10 mouse cellular contexts compared by ENCODE assay signal in genomic region chr4:135868996-135869395, GRCm38 (mm10). TPM values are rescaled to one million over a fixed set of nuclear protein-coding genes. Genes with fewer than 3 reads are reported as not detected.
DNase-seq lines count a peak whose midpoint lies in the region; ATAC-seq lines count a peak whose summit lies in the region.
"Had no signal": no experiment of that assay in that cellular context is flagged by ENCODE, and none has a peak within 500 bp of the region (broad histone marks: within the 10 kb centered on the region; RNA-seq: fewer than 3 reads in every experiment).

No protein-coding gene starts in this region.

- 68% methylated on average over 2 of the region's 2 CpGs for WGBS in hindbrain, embryonic 12.5 days
- 76% methylated on average over 2 of the region's 2 CpGs for WGBS in hindbrain, embryonic 13.5 days
- WGBS in midbrain, embryonic 11.5 days: 72% methylated on average over 2 of the region's 2 CpGs
- 68% methylated on average over 2 of the region's 2 CpGs for WGBS in midbrain, embryonic 15.5 days
- 35% methylated on average over 2 of the region's 2 CpGs for WGBS in embryonic facial prominence, embryonic 14.5 days
- WGBS in stomach, embryonic 15.5 days: 44% methylated on average over 2 of the region's 2 CpGs

- 0 out of 2 replicates have a peak overlapping the region, but pooled peaks have one; percentile 35 for H3K27ac ChIP-seq in hindbrain, embryonic 12.5 days
- H3K27ac ChIP-seq in hindbrain, embryonic 13.5 days: no peak overlapping the region
- no peak overlapping the region for H3K27ac ChIP-seq in midbrain, embryonic 11.5 days (ENCODE audit: low read depth, low read length)
- H3K27ac ChIP-seq in midbrain, embryonic 15.5 days: no peak overlapping the region
- peak overlapping the region; percentile 59 for H3K27ac ChIP-seq in embryonic facial prominence, embryonic 14.5 days (replicated peaks; ENCODE audit: low read depth, low read length)
- peak overlapping the region; percentile 58; the same call in 1 of the 2 replicates for H3K27ac ChIP-seq in stomach, embryonic 15.5 days
- H3K27ac ChIP-seq: left cerebral cortex, adult 2 months had no signal

- H3K4me3 ChIP-seq in hindbrain, embryonic 12.5 days: no peak overlapping the region
- no peak overlapping the region for H3K4me3 ChIP-seq in hindbrain, embryonic 13.5 days
- no peak overlapping the region for H3K4me3 ChIP-seq in midbrain, embryonic 11.5 days (ENCODE audit: low read depth, low read length)
- no peak overlapping the region for H3K4me3 ChIP-seq in midbrain, embryonic 15.5 days
- H3K4me3 ChIP-seq in embryonic facial prominence, embryonic 14.5 days (ENCODE audit: low read depth, low read length): no peak overlapping the region
- no peak overlapping the region for H3K4me3 ChIP-seq in stomach, embryonic 15.5 days (replicated peaks)
- H3K4me3 ChIP-seq: left cerebral cortex, adult 2 months had no signal

- peaks cover 25% of the 10 kb centered on the region for H3K4me1 ChIP-seq in hindbrain, embryonic 12.5 days
- peaks cover 25% of the 10 kb centered on the region for H3K4me1 ChIP-seq in hindbrain, embryonic 13.5 days (replicated peaks)
- H3K4me1 ChIP-seq in midbrain, embryonic 11.5 days (ENCODE audit: control insufficient read depth, insufficient read depth, low read length): peaks cover 15% of the 10 kb centered on the region
- peaks cover 24% of the 10 kb centered on the region for H3K4me1 ChIP-seq in midbrain, embryonic 15.5 days
- peaks cover 15% of the 10 kb centered on the region for H3K4me1 ChIP-seq in embryonic facial prominence, embryonic 14.5 days (ENCODE audit: control insufficient read depth, insufficient read depth, low read length)
- H3K4me1 ChIP-seq in stomach, embryonic 15.5 days: peaks cover 9% of the 10 kb centered on the region; the same call in 1 of the 2 replicates

- no peak overlapping the region for H3K4me2 ChIP-seq in hindbrain, embryonic 12.5 days (replicated peaks)
- no peak overlapping the region for H3K4me2 ChIP-seq in hindbrain, embryonic 13.5 days
- no peak overlapping the region for H3K4me2 ChIP-seq in midbrain, embryonic 11.5 days
- no peak overlapping the region for H3K4me2 ChIP-seq in midbrain, embryonic 15.5 days
- no peak overlapping the region for H3K4me2 ChIP-seq in embryonic facial prominence, embryonic 14.5 days (ENCODE audit: low read depth, low read length)
- H3K4me2 ChIP-seq in stomach, embryonic 15.5 days: no peak overlapping the region

- no peak for ATAC-seq in hindbrain, embryonic 12.5 days (ENCODE audit: low FRiP score)
- no peak for ATAC-seq in hindbrain, embryonic 13.5 days (ENCODE audit: low FRiP score)
- no peak for ATAC-seq in midbrain, embryonic 11.5 days (ENCODE audit: low FRiP score)
- ATAC-seq in midbrain, embryonic 15.5 days (replicated peaks): no peak
- ATAC-seq in embryonic facial prominence, embryonic 14.5 days (ENCODE audit: low read depth): no peak
- no peak for ATAC-seq in stomach, embryonic 15.5 days (ENCODE audit: insufficient read depth, low FRiP score, low read depth)
- ATAC-seq: inflammation-experienced regulatory T-cells, adult 6 months had no signal

- peak; percentile 90 for DNase-seq in midbrain, embryonic 11.5 days (ENCODE audit: low spot score, missing footprints)
- no peak for DNase-seq in embryonic facial prominence, embryonic 14.5 days (ENCODE audit: low spot score)
- DNase-seq in cerebellum, postnatal 25 days: no peak
- DNase-seq in layer of hippocampus, adult 9-10 months (ENCODE audit: low spot score): no peak

- no peaks in the 10 kb centered on the region for H3K9me3 ChIP-seq in hindbrain, embryonic 12.5 days (replicated peaks)
- H3K9me3 ChIP-seq in hindbrain, embryonic 13.5 days: no peaks in the 10 kb centered on the region
- no peaks in the 10 kb centered on the region for H3K9me3 ChIP-seq in midbrain, embryonic 11.5 days (ENCODE audit: control insufficient read depth, low read length)
- no peaks in the 10 kb centered on the region for H3K9me3 ChIP-seq in midbrain, embryonic 15.5 days
- H3K9me3 ChIP-seq in embryonic facial prominence, embryonic 14.5 days (ENCODE audit: control insufficient read depth, low read length): no peaks in the 10 kb centered on the region
- no peaks in the 10 kb centered on the region for H3K9me3 ChIP-seq in stomach, embryonic 15.5 days

- H3K36me3 ChIP-seq in hindbrain, embryonic 12.5 days: peaks cover 18% of the 10 kb centered on the region
- H3K36me3 ChIP-seq in hindbrain, embryonic 13.5 days: peaks cover 17% of the 10 kb centered on the region
- H3K36me3 ChIP-seq in midbrain, embryonic 11.5 days (ENCODE audit: control insufficient read depth, insufficient read depth, low read length): peaks cover 2% of the 10 kb centered on the region; the same call in 1 of the 2 replicates
- H3K36me3 ChIP-seq in midbrain, embryonic 15.5 days (replicated peaks): peaks cover 4% of the 10 kb centered on the region; the same call in 1 of the 2 replicates
- peaks cover 44% of the 10 kb centered on the region for H3K36me3 ChIP-seq in embryonic facial prominence, embryonic 14.5 days (ENCODE audit: control insufficient read depth, insufficient read depth, low read length)
- 0 out of 2 replicates have a peak, but pooled peaks cover 12% of the 10 kb centered on the region for H3K36me3 ChIP-seq in stomach, embryonic 15.5 days

- H3K9ac ChIP-seq in hindbrain, embryonic 12.5 days: no peak overlapping the region
- no peak overlapping the region; the same call in 1 of the 2 replicates for H3K9ac ChIP-seq in hindbrain, embryonic 13.5 days
- no peak overlapping the region for H3K9ac ChIP-seq in midbrain, embryonic 11.5 days (ENCODE audit: low read length)
- no peak overlapping the region for H3K9ac ChIP-seq in midbrain, embryonic 15.5 days
- no peak overlapping the region for H3K9ac ChIP-seq in embryonic facial prominence, embryonic 14.5 days (ENCODE audit: low read depth, low read length)
- H3K9ac ChIP-seq in stomach, embryonic 15.5 days: no peak overlapping the region

- no peaks in the 10 kb centered on the region for H3K27me3 ChIP-seq in hindbrain, embryonic 12.5 days
- H3K27me3 ChIP-seq in hindbrain, embryonic 13.5 days: no peaks in the 10 kb centered on the region
- H3K27me3 ChIP-seq in midbrain, embryonic 11.5 days (ENCODE audit: control insufficient read depth, insufficient read depth, low read length): no peaks in the 10 kb centered on the region
- H3K27me3 ChIP-seq in midbrain, embryonic 15.5 days (replicated peaks): no peaks in the 10 kb centered on the region
- no peaks in the 10 kb centered on the region for H3K27me3 ChIP-seq in embryonic facial prominence, embryonic 14.5 days (replicated peaks; ENCODE audit: control insufficient read depth, insufficient read depth, low read length)
- no peaks in the 10 kb centered on the region for H3K27me3 ChIP-seq in stomach, embryonic 15.5 days (replicated peaks)

RNA-seq across cellular contexts. Expression of gene Pnrc2, which starts 4.7 kb away (rescaled TPM):
- polyA plus RNA-seq in hindbrain, embryonic 12.5 days (2016; fragmentation: Nextera tagmentation; extraction: Ambion mirVana): 152 and 154 TPM in 2 replicates
- 109 and 112 TPM in 2 replicates for polyA plus RNA-seq in hindbrain, embryonic 13.5 days (2015; fragmentation: Nextera tagmentation; extraction: Ambion mirVana)
- 258 and 259 TPM in 2 replicates for polyA plus RNA-seq in midbrain, embryonic 11.5 days (2014; fragmentation: Nextera tagmentation; extraction: Ambion mirVana)
- polyA plus RNA-seq in midbrain, embryonic 15.5 days (2015; fragmentation: Nextera tagmentation; extraction: Ambion mirVana): 92.1 and 96.0 TPM in 2 replicates
- 158 and 162 TPM in 2 replicates for polyA plus RNA-seq in embryonic facial prominence, embryonic 14.5 days (2014; fragmentation: Nextera tagmentation; extraction: Ambion mirVana)
- polyA plus RNA-seq in stomach, embryonic 15.5 days (2015; fragmentation: Nextera tagmentation; extraction: Ambion mirVana): 172 and 178 TPM in 2 replicates

RNA-seq across cellular contexts. Expression of gene Srsf10, which starts 13.4 kb away (rescaled TPM):
- polyA plus RNA-seq in hindbrain, embryonic 12.5 days (2016; fragmentation: Nextera tagmentation; extraction: Ambion mirVana): 312 and 328 TPM in 2 replicates
- polyA plus RNA-seq in hindbrain, embryonic 13.5 days (2015; fragmentation: Nextera tagmentation; extraction: Ambion mirVana): 228 and 241 TPM in 2 replicates
- polyA plus RNA-seq in midbrain, embryonic 11.5 days (2014; fragmentation: Nextera tagmentation; extraction: Ambion mirVana): 434 and 444 TPM in 2 replicates
- polyA plus RNA-seq in midbrain, embryonic 15.5 days (2015; fragmentation: Nextera tagmentation; extraction: Ambion mirVana): 183 and 190 TPM in 2 replicates
- polyA plus RNA-seq in embryonic facial prominence, embryonic 14.5 days (2014; fragmentation: Nextera tagmentation; extraction: Ambion mirVana): 212 and 235 TPM in 2 replicates
- polyA plus RNA-seq in stomach, embryonic 15.5 days (2015; fragmentation: Nextera tagmentation; extraction: Ambion mirVana): 204 and 211 TPM in 2 replicates

RNA-seq across cellular contexts. Expression of gene Cnr2, which starts 26.2 kb away (rescaled TPM):
- 0.15 and 0.29 TPM in 2 replicates for polyA plus RNA-seq in hindbrain, embryonic 12.5 days (2016; fragmentation: Nextera tagmentation; extraction: Ambion mirVana)
- 0.13 and 0.17 TPM in 2 replicates for polyA plus RNA-seq in hindbrain, embryonic 13.5 days (2015; fragmentation: Nextera tagmentation; extraction: Ambion mirVana)
- 0.41 and 0.63 TPM in 2 replicates for polyA plus RNA-seq in midbrain, embryonic 11.5 days (2014; fragmentation: Nextera tagmentation; extraction: Ambion mirVana)
- polyA plus RNA-seq in midbrain, embryonic 15.5 days (2015; fragmentation: Nextera tagmentation; extraction: Ambion mirVana): 0.19 TPM in 1 of 2 replicates, not detected in the other
- polyA plus RNA-seq in embryonic facial prominence, embryonic 14.5 days (2014; fragmentation: Nextera tagmentation; extraction: Ambion mirVana): 0.69 and 1.1 TPM in 2 replicates
- polyA plus RNA-seq in stomach, embryonic 15.5 days (2015; fragmentation: Nextera tagmentation; extraction: Ambion mirVana): 0.71 and 0.90 TPM in 2 replicates

RNA-seq across cellular contexts. Expression of gene Fuca1, which starts 51.5 kb away (rescaled TPM):
- polyA plus RNA-seq in hindbrain, embryonic 12.5 days (2016; fragmentation: Nextera tagmentation; extraction: Ambion mirVana): 50.2 and 54.1 TPM in 2 replicates
- polyA plus RNA-seq in hindbrain, embryonic 13.5 days (2015; fragmentation: Nextera tagmentation; extraction: Ambion mirVana): 55.8 and 60.9 TPM in 2 replicates
- 43.0 and 48.1 TPM in 2 replicates for polyA plus RNA-seq in midbrain, embryonic 11.5 days (2014; fragmentation: Nextera tagmentation; extraction: Ambion mirVana)
- 63.2 and 68.3 TPM in 2 replicates for polyA plus RNA-seq in midbrain, embryonic 15.5 days (2015; fragmentation: Nextera tagmentation; extraction: Ambion mirVana)
- 70.2 and 79.5 TPM in 2 replicates for polyA plus RNA-seq in embryonic facial prominence, embryonic 14.5 days (2014; fragmentation: Nextera tagmentation; extraction: Ambion mirVana)
- 93.2 and 96.3 TPM in 2 replicates for polyA plus RNA-seq in stomach, embryonic 15.5 days (2015; fragmentation: Nextera tagmentation; extraction: Ambion mirVana)

Comparison
In these comparisons a context has a peak if more than half of its experiments do, and no peak if none do; other contexts are left out.
1. H3K27ac ChIP-seq: peak in hindbrain, embryonic 12.5 days (single experiment), embryonic facial prominence, embryonic 14.5 days (single experiment) and stomach, embryonic 15.5 days (single experiment); none in hindbrain, embryonic 13.5 days (single experiment), midbrain, embryonic 11.5 days (single experiment) and midbrain, embryonic 15.5 days (single experiment).